Mouse (Mus musculus): Measurements from ENCODE around the gene Ddx39. TPM values are rescaled to one million over a fixed set of nuclear protein-coding genes. Genes with fewer than 3 reads are reported as not detected.
A peak's percentile ranks its signal among the peaks of the same experiment; 100 is the strongest.

The Ddx39 gene
- total RNA-seq, 2 experiments from 2014 or later: 15.4 to 18.6 TPM

GRCm38 (mm10) chr8:83697374-83698220 lies 17.4 kb upstream of the Ddx39 start:
- intact Hi-C loops (cut with DNase I): loop anchor here (5.0 kb wide), 1 partner anchor 35 kb away; no protein-coding TSS in a partner anchor
- DNase-seq (ENCODE audit: low spot score in 2 of 2): no peak

GRCm38 (mm10) chr8:83698291-83698660 lies 16.7 kb upstream of the Ddx39 start:
- DNase-seq (ENCODE audit: low spot score in 2 of 2): peak in 1 of 2 experiments; percentile 62

DNA sequence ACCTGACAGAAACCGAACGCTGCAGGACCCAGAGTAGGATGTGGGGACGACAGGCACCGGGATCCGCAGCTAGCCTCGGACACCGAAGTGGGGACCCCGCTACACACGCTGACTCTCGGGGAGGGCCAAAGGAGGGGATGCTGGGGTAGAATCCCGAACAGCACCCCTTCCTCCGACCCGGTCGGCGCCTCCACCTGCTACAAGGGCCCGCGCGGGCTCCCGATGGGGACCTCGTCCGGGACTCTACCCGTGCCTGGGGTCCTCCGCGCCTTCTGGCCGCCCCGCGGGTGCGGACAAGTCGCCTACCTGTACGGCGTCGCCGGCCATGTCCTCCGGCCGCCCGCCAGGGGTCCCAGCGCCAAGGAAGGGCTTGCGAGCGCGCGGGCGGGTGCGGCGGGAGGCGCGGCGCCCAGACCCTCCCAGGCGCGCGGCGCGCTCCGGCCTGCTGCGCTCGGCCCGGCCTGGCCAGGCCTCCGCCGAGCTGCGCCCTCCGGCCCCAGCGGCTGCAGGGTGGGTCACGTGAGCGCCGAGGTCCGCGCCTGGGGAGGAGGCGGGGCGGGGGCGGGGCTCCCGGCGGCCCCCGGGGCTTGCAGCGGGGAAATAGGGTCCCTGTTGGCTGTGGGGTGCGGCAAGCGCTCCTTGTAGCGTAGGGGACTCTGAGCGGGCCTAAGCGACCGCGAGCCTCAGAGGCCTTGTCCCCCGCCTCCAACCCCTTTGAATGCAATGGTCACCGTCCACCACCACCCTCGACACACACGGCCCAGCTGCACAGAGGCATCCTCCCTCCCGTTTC lies 16.1 kb upstream of the Ddx39 start, which contains the start of gene Pkn1:
TSS of gene Pkn1 (minus strand) at position 519 of the 793 bp plus-strand sequence.
- intact Hi-C loops (cut with DNase I): loop anchor here (5.0 kb wide), 1 partner anchor 37 kb away; no protein-coding TSS in a partner anchor
- peak; percentile 59 to 74 for DNase-seq (ENCODE audit: low spot score in 2 of 2)

More at GRCm38 (mm10) chr8:83698291-83698660, 16.7 kb upstream of the Ddx39 start:
- intact Hi-C loops (cut with DNase I): loop anchor here (5.0 kb wide), 1 partner anchor 36 kb away; no protein-coding TSS in a partner anchor

GRCm38 (mm10) chr8:83699566-83699965 lies 15.4 kb upstream of the Ddx39 start:
- intact Hi-C loops (cut with DNase I): loop anchor here (5.0 kb wide), 1 partner anchor 37 kb away; no protein-coding TSS in a partner anchor
- no peak for DNase-seq (ENCODE audit: low spot score in 2 of 2)

DNA sequence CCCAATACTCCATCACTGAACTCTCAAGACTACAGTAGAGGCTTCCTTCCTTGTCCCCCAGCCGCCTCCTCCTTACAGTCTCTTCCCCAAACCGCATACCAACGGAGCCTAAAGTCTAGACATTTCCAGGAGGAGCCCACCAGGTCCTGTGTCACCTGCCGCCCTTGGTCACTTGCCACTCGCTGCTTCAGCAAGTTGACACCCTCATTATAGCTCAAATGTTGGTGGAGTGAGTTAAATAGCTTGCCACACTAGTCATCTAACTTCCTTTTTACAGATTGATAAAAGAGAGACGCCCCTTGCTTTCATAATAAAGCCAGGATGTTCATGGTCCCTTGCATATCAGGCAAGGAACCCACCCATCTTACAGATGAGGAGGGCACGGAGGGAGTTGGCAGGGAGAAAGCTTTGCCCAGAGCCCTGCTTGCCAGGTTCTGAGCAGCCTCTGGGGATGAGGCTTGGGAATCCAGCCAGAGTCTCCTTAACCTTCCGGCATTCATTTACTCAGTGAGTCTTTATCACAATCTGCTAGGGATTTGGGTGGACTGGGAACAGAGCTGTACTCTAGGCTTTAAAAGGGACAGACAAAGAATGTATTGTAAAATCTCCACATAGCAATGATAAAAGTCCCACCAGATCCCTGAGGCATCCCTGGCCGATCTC lies 14.4 kb upstream of the Ddx39 start:
- no peak for DNase-seq (ENCODE audit: low spot score in 2 of 2)
- intact Hi-C loops (cut with DNase I): no loop called here

DNA sequence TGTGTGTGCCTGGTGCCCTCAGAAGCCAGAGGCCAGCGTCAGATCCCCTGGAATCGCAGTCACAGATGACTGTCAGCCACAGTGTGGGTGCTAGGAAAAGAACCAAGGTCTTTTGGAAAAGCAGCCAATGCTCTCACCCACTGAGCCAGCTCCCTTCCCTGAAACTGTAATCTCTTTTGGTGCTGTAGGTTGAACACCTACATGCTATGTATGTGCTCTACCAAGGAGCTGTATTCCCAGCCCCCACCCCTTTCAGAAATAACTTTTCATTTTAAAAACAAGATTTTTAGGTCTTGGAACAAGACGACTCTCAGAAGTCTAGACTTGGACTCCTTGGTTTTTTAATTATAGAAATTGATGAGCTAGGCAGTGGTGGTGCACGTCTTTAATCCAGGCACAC lies 11.6 kb upstream of the Ddx39 start:
- intact Hi-C loops (cut with DNase I): no loop called here
- DNase-seq (ENCODE audit: low spot score in 2 of 2): peak in 1 of 2 experiments; percentile 47

GRCm38 (mm10) chr8:83706411-83706810 lies 8.6 kb upstream of the Ddx39 start:
- no peak for DNase-seq (ENCODE audit: low spot score in 2 of 2)
- intact Hi-C loops (cut with DNase I): no loop called here

DNA sequence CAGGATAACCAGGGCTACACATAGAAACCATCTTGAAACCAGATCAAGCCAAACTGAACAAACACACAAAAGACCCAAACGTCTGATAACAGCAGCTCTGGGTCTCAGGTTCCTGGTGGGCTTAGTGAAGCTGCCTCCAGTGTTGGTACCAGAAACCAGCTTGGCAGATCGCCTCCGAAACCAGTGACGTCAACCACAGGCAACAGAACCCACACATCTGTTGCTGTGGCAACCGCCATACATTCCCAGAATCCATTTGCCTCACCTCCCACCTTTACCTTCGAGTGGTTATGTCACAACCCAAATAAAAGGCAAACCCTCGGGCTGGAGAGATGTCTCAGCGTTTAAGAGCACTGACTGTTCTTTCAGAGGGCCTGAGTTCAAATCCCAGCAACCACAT lies 7.4 kb upstream of the Ddx39 start:
- intact Hi-C loops (cut with DNase I): no loop called here
- DNase-seq (ENCODE audit: low spot score in 2 of 2): peak in 1 of 2 experiments; percentile 66

DNA sequence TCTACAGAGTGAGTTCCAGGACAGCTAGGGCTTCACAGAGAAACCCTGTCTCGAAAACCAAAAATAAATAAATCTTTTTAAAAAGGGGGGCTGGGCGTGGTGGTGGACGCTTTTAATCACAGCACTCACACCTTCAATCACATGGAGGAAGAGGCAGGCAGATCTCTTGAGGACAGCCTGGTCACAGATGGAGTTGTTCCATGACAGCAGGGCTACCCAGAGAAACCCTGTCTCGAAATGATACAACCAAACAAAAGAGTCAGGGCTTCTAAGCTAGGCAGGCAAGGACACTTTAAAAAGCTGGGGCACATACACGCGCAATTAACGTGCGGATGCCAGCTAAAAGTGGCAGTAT lies 324 bp upstream of the Ddx39 start:
- no peak for DNase-seq (ENCODE audit: low spot score in 2 of 2)
- intact Hi-C loops (cut with DNase I): loop anchor here (5.0 kb wide), 1 partner anchor 47 kb away; the partner anchor contains the start of gene Ptger1

DNA sequence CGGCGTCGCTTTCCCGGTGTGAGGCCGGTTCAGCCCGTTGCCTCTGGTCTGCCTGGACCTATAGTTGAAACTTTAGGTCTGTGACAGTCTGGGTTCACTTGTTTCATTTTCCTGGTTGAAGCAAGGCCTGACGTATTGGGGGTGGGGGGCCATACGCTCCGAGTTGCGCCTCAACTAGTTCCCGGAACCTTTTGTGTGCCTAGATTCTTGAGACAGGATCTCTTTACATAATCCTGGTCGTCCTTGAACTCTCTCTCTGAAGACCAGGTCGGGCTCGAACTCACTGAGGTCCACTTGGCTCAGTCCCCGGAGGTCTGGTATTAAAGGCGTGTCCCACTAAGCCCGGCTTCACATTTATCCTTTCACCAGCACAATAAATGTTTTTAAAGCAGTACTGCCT lies 794 bp downstream of the Ddx39 start:
- DNase-seq (ENCODE audit: low spot score in 2 of 2): no peak
- intact Hi-C loops (cut with DNase I): loop anchor here (5.0 kb wide), 1 partner anchor 48 kb away; the partner anchor contains the start of gene Ptger1

DNA sequence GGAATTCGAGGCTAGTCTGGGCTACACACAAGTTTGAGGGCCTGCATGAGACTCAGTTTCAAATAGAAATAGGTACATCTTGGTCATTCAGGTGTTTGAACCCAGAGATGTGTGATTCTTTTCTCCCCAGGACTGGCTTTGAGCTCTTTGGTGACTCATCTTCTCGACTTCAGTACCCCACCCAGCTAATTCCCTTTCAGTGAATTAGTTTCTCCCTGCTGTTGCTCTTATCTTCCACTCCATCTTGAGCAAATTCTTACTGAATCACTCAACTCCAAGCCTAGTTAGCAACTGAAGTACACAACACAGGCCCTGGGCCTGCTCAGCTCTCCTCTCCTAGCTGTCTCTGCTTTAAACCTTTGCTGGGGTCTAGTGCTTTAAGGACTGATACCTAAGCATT lies 1.6 kb downstream of the Ddx39 start:
- intact Hi-C loops (cut with DNase I): loop anchor here (5.0 kb wide), 1 partner anchor 49 kb away; the partner anchor contains the start of gene Ptger1
- no peak for DNase-seq (ENCODE audit: low spot score in 2 of 2)

- intact Hi-C loops (cut with DNase I): loop anchor here (5.0 kb wide), 1 partner anchor 52 kb away; the partner anchor contains the start of gene Ptger1
- DNase-seq (ENCODE audit: low spot score in 2 of 2): no peak
Measured at GRCm38 (mm10) chr8:83719048-83719447, 4.1 kb downstream of the Ddx39 start.

GRCm38 (mm10) chr8:83719693-83720092 lies 4.7 kb downstream of the Ddx39 start:
- intact Hi-C loops (cut with DNase I): loop anchor here (5.0 to 10.0 kb wide), 2 partner anchors 52 to 235 kb away; partner anchors contain the start of genes Asf1b, Gm10644 and Ptger1
- no peak for DNase-seq (ENCODE audit: low spot score in 2 of 2)

DNA sequence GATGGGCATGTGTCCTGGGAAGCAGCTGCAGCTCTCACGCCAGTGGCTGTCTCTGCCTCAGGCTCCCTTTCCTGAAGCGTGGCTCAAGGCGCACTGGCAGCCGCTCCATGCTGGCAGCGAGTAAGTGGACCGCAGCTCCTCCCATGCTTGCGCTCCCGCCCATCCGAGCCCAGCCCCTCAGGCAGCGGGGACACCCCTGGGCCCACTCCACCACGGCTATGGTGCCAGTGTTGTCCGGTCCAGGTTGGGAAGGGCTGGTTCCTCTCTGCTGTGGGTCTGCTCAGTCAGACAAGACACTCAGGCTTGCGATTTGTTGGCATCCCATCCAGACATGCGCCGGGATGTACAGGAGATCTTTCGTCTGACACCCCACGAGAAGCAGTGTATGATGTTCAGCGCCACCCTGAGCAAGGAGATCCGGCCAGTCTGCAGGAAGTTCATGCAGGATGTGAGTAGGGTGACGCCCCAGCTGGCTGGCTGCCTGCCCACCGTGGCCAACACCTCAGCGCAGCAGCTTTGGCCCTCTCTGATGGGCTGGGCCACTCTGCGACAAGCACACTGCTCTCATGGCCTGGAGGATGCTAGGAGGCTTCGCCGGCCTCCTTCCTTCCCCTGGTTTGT lies 6.5 kb downstream of the Ddx39 start:
- DNase-seq (ENCODE audit: low spot score in 2 of 2): no peak
- intact Hi-C loops (cut with DNase I): loop anchor here (10.0 kb wide), 1 partner anchor 233 kb away; the partner anchor contains the start of genes Asf1b and Gm10644

- intact Hi-C loops (cut with DNase I): loop anchor here (10.0 kb wide), 1 partner anchor 232 kb away; the partner anchor contains the start of genes Asf1b and Gm10644
- DNase-seq (ENCODE audit: low spot score in 2 of 2): no peak
Measured at GRCm38 (mm10) chr8:83722631-83723030, 7.7 kb downstream of the Ddx39 start.

GRCm38 (mm10) chr8:83723447-83724083 lies 8.6 kb downstream of the Ddx39 start:
- intact Hi-C loops (cut with DNase I): loop anchor here (10.0 kb wide), 1 partner anchor 231 kb away; the partner anchor contains the start of genes Asf1b and Gm10644
- no peak for DNase-seq (ENCODE audit: low spot score in 2 of 2)

GRCm38 (mm10) chr8:83724697-83725482 lies 9.9 kb downstream of the Ddx39 start:
- intact Hi-C loops (cut with DNase I): loop anchor here (5.0 to 10.0 kb wide), 3 partner anchors 47 to 230 kb away; partner anchors contain the start of genes Asf1b and Gm10644
- peak; percentile 76 to 80 for DNase-seq (ENCODE audit: low spot score in 2 of 2)
